Mouse (Mus musculus): ENCODE results near the gene Camk1d. TPM values are rescaled to one million over a fixed set of nuclear protein-coding genes. Genes with fewer than 3 reads are reported as not detected.
A peak's percentile ranks its signal among the peaks of the same experiment; 100 is the strongest.

Gene Camk1d
- total RNA-seq, 1 experiment = 12.5 TPM

DNA sequence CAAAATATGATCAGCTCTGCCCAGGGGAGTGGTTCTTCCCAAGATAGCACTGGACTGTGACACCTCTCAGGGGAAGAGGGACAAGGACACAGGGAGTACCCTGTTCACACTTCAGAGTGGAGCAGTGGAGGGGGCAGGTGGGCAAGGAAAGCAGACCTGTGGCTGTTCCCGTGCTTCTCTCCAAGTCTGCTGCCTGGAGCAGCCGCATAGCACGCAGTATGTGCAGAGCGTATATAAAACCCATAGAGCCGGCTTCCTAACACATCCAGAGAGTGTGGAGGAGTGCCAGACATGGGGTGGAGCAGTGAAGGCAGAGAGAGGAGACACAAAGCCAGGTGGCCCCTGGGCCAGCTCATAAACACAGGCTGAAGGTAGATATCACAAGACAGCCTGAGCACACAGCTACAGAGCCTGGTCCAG, 256.2 kb downstream of the Camk1d start:
- Histone ChIP-seq H3K36me3 (ENCODE audit: control insufficient read depth, insufficient read depth, low read length, poor library complexity, severe bottlenecking) (no peaks in the 10 kb centered on the region), H3K4me3 (ENCODE audit: insufficient read depth in 1 of 2, low read depth in 1 of 2, low read length in 2 of 2, poor library complexity in 1 of 2, severe bottlenecking in 1 of 2) (no peak overlapping the region), H3K9me3 (ENCODE audit: control insufficient read depth, insufficient read depth, low read depth, low read length) (no peaks in the 10 kb centered on the region), H3K27ac (ENCODE audit: insufficient read depth, low read depth, low read length, poor library complexity, severe bottlenecking) (no peak overlapping the region), H3K9ac (ENCODE audit: insufficient read depth, low read depth, low read length, poor library complexity, severe bottlenecking) (no peak overlapping the region), H3K4me1 (ENCODE audit: control insufficient read depth in 2 of 2, insufficient read depth in 2 of 2, low read length in 2 of 2, poor library complexity in 1 of 2) (no peaks in the 10 kb centered on the region)
- no peak for DNase-seq (ENCODE audit: low read depth, low spot score)
- in situ Hi-C loops (cut with MboI; ENCODE audit: low sequenced_read_pairs in 2 of 2, unreplicated experiment in 2 of 2) = no loop called here
- TF ChIP-seq ZC3H11A (IDR thresholded peaks at IDR 0.05; ENCODE audit: borderline replicate concordance, low read depth, low read length) (no peak), ZNF384 (IDR thresholded peaks at IDR 0.05; ENCODE audit: low read depth, low read length) (no peak), MAFK (IDR thresholded peaks at IDR 0.05; ENCODE audit: insufficient read depth, low read depth, low read length) (no peak), HCFC1 (IDR thresholded peaks at IDR 0.05; ENCODE audit: borderline replicate concordance, insufficient read depth, low read length) (no peak), CHD2 (IDR thresholded peaks at IDR 0.05; ENCODE audit: low read depth, low read length) (no peak)

DNA sequence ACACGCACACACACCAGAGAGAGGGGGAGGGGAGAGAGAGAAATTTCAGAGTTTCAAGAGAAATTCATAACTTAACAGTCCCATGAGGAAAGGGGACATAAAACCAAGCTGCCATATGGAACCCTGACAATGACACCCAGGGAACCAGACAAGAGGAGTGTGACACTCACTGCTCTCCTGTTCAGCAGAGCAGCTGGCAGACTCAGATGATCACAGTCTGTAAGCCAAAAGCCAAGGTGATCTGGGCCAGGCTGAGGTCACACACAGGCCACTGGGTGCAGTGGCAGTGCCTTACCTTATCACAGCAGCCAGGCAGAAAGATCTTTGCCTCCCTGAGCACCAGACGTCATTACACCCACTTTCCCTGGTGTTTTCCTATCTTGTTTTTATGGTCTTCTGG, 258.2 kb downstream of the Camk1d start:
- H3K4me1 ChIP-seq (ENCODE audit: control insufficient read depth in 2 of 2, insufficient read depth in 2 of 2, low read length in 2 of 2, poor library complexity in 1 of 2) = no peaks in the 10 kb centered on the region
- no peak overlapping the region for H3K9ac ChIP-seq (ENCODE audit: insufficient read depth, low read depth, low read length, poor library complexity, severe bottlenecking)
- no peak for DNase-seq (ENCODE audit: low read depth, low spot score)
- no peak overlapping the region for H3K4me3 ChIP-seq (ENCODE audit: insufficient read depth in 1 of 2, low read depth in 1 of 2, low read length in 2 of 2, poor library complexity in 1 of 2, severe bottlenecking in 1 of 2)
- no peak overlapping the region; the same call in 1 of the 2 replicates for H3K27ac ChIP-seq (ENCODE audit: insufficient read depth, low read depth, low read length, poor library complexity, severe bottlenecking)
- no peaks in the 10 kb centered on the region for H3K36me3 ChIP-seq (ENCODE audit: control insufficient read depth, insufficient read depth, low read length, poor library complexity, severe bottlenecking)
- TF ChIP-seq ZC3H11A (IDR thresholded peaks at IDR 0.05; ENCODE audit: borderline replicate concordance, low read depth, low read length) (no peak), CHD2 (IDR thresholded peaks at IDR 0.05; ENCODE audit: low read depth, low read length) (no peak), MAFK (IDR thresholded peaks at IDR 0.05; ENCODE audit: insufficient read depth, low read depth, low read length) (no peak), ZNF384 (IDR thresholded peaks at IDR 0.05; ENCODE audit: low read depth, low read length) (no peak), HCFC1 (IDR thresholded peaks at IDR 0.05; ENCODE audit: borderline replicate concordance, insufficient read depth, low read length) (no peak)
- H3K9me3 ChIP-seq (ENCODE audit: control insufficient read depth, insufficient read depth, low read depth, low read length) = no peaks in the 10 kb centered on the region
- in situ Hi-C loops (cut with MboI; ENCODE audit: low sequenced_read_pairs in 2 of 2, unreplicated experiment in 2 of 2) = no loop called here

DNA sequence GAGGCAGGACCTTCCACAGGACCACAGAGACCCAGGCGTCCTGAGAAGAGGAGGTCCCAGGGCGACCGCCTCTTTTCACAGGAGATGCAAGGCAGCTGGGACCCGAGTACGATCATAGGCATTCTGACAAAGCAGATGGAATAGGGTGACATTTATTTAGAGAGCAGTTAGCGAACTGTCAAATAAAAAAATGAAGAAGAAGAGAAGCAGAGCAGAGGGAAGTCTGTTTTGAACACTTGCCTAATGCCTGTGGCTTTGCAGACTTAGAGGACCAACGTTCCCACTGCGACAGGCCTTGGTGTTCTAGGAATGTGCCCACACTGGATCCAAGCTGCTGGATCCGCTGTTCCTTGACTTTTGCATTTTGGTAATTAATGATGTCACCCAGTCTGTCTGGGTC, 259.5 kb downstream of the Camk1d start:
- DNase-seq (ENCODE audit: low read depth, low spot score) = no peak
- TF ChIP-seq ZNF384 (IDR thresholded peaks at IDR 0.05; ENCODE audit: low read depth, low read length) = no peak
- TF ChIP-seq MAFK (IDR thresholded peaks at IDR 0.05; ENCODE audit: insufficient read depth, low read depth, low read length) = no peak
- TF ChIP-seq ZC3H11A (IDR thresholded peaks at IDR 0.05; ENCODE audit: borderline replicate concordance, low read depth, low read length) = no peak
- TF ChIP-seq HCFC1 (IDR thresholded peaks at IDR 0.05; ENCODE audit: borderline replicate concordance, insufficient read depth, low read length) = no peak
- no peak for TF ChIP-seq CHD2 (IDR thresholded peaks at IDR 0.05; ENCODE audit: low read depth, low read length)
- in situ Hi-C loops (cut with MboI; ENCODE audit: low sequenced_read_pairs in 2 of 2, unreplicated experiment in 2 of 2) = no loop called here

DNA sequence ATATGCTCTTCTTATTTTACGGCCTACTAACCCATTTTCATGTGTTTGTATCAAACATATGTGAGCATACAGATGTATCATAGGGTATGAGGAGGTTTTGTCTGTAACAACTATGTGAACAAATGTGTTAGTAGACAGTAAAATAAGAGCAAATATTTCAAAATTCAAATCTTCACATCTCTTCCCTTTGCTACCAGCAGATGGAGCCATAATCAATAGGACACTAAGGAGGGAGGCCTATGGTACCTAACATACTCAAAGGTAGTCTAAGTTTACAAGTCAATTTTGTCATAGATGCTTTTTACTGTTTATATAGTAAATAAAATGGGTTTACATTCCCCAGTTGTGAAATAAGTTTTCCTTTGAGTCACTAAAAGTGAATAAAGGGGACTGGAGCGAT, 262.7 kb downstream of the Camk1d start:
- no peak overlapping the region for H3K4me3 ChIP-seq (ENCODE audit: insufficient read depth in 1 of 2, low read depth in 1 of 2, low read length in 2 of 2, poor library complexity in 1 of 2, severe bottlenecking in 1 of 2)
- H3K36me3 ChIP-seq (ENCODE audit: control insufficient read depth, insufficient read depth, low read length, poor library complexity, severe bottlenecking) = no peaks in the 10 kb centered on the region
- H3K4me1 ChIP-seq (ENCODE audit: control insufficient read depth in 2 of 2, insufficient read depth in 2 of 2, low read length in 2 of 2, poor library complexity in 1 of 2) = no peaks in the 10 kb centered on the region
- DNase-seq (ENCODE audit: low read depth, low spot score) = no peak
- TF ChIP-seq CHD2 (IDR thresholded peaks at IDR 0.05; ENCODE audit: low read depth, low read length) (no peak), ZC3H11A (IDR thresholded peaks at IDR 0.05; ENCODE audit: borderline replicate concordance, low read depth, low read length) (0 out of 2 replicates have a peak, but pooled peaks have one; percentile 18)
- no peak overlapping the region for H3K9ac ChIP-seq (ENCODE audit: insufficient read depth, low read depth, low read length, poor library complexity, severe bottlenecking)
- in situ Hi-C loops (cut with MboI; ENCODE audit: low sequenced_read_pairs in 2 of 2, unreplicated experiment in 2 of 2) = no loop called here
- no peaks in the 10 kb centered on the region for H3K9me3 ChIP-seq (ENCODE audit: control insufficient read depth, insufficient read depth, low read depth, low read length)
- H3K27ac ChIP-seq (ENCODE audit: insufficient read depth, low read depth, low read length, poor library complexity, severe bottlenecking) = no peak overlapping the region

More for the DNA sequence above, 259.5 kb downstream of the Camk1d start:
- Histone ChIP-seq H3K4me3 (ENCODE audit: insufficient read depth in 1 of 2, low read depth in 1 of 2, low read length in 2 of 2, poor library complexity in 1 of 2, severe bottlenecking in 1 of 2) (no peak overlapping the region), H3K9ac (ENCODE audit: insufficient read depth, low read depth, low read length, poor library complexity, severe bottlenecking) (no peak overlapping the region), H3K9me3 (ENCODE audit: control insufficient read depth, insufficient read depth, low read depth, low read length) (no peaks in the 10 kb centered on the region), H3K27ac (ENCODE audit: insufficient read depth, low read depth, low read length, poor library complexity, severe bottlenecking) (no peak overlapping the region), H3K4me1 (ENCODE audit: control insufficient read depth in 2 of 2, insufficient read depth in 2 of 2, low read length in 2 of 2, poor library complexity in 1 of 2) (no peaks in the 10 kb centered on the region), H3K36me3 (ENCODE audit: control insufficient read depth, insufficient read depth, low read length, poor library complexity, severe bottlenecking) (no peaks in the 10 kb centered on the region)

DNA sequence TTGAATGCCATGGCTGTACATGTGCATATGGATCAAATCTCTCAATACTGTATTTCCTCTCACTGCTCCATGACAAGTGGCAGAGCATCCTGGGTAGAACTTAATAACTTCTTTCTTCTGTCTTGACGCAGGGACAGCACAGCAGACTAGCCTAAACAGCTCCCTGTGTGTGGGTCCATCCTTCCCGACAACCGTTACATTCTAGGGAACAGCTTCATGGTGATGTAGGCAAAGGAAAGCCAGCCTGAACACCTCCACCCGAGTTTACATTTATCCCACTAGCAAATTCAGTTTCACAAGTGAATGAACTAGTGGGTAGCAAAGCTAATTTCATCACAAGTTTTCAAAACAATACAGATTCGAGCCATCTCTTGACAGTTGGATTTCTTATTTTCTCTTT, 269.0 kb downstream of the Camk1d start:
- H3K9ac ChIP-seq (ENCODE audit: insufficient read depth, low read depth, low read length, poor library complexity, severe bottlenecking) = no peak overlapping the region
- no peak overlapping the region for H3K27ac ChIP-seq (ENCODE audit: insufficient read depth, low read depth, low read length, poor library complexity, severe bottlenecking)
- DNase-seq (ENCODE audit: low read depth, low spot score) = no peak
- in situ Hi-C loops (cut with MboI; ENCODE audit: low sequenced_read_pairs in 2 of 2, unreplicated experiment in 2 of 2) = no loop called here
- no peaks in the 10 kb centered on the region for H3K4me1 ChIP-seq (ENCODE audit: control insufficient read depth in 2 of 2, insufficient read depth in 2 of 2, low read length in 2 of 2, poor library complexity in 1 of 2)
- H3K9me3 ChIP-seq (ENCODE audit: control insufficient read depth, insufficient read depth, low read depth, low read length) = no peaks in the 10 kb centered on the region
- TF ChIP-seq CHD2 (IDR thresholded peaks at IDR 0.05; ENCODE audit: low read depth, low read length) = no peak
- no peak for TF ChIP-seq ZNF384 (IDR thresholded peaks at IDR 0.05; ENCODE audit: low read depth, low read length)
- no peak for TF ChIP-seq MAFK (IDR thresholded peaks at IDR 0.05; ENCODE audit: insufficient read depth, low read depth, low read length)
- TF ChIP-seq ZC3H11A (IDR thresholded peaks at IDR 0.05; ENCODE audit: borderline replicate concordance, low read depth, low read length) = no peak
- TF ChIP-seq HCFC1 (IDR thresholded peaks at IDR 0.05; ENCODE audit: borderline replicate concordance, insufficient read depth, low read length) = no peak
- H3K36me3 ChIP-seq (ENCODE audit: control insufficient read depth, insufficient read depth, low read length, poor library complexity, severe bottlenecking) = peaks cover 2% of the 10 kb centered on the region; the same call in 1 of the 2 replicates
- no peak overlapping the region for H3K4me3 ChIP-seq (ENCODE audit: insufficient read depth in 1 of 2, low read depth in 1 of 2, low read length in 2 of 2, poor library complexity in 1 of 2, severe bottlenecking in 1 of 2)
